Mouse (Mus musculus): ENCODE measurements at regions not wholly inside any gene's neighbourhood (a gene's known extent, or its start where the extent isn't known, plus 50 kb on each side); places are given as distances from the start of the nearest gene placed in this dataset.

GRCm38 (mm10) chr8:95979223-95979622 lies 90.9 kb upstream of the Got2 start:
- peak; percentile 11 for DNase-seq (ENCODE audit: low spot score)

- no peak for DNase-seq (ENCODE audit: low spot score)
Observed at GRCm38 (mm10) chr8:95974889-95975288, 86.5 kb upstream of the Got2 start.

GRCm38 (mm10) chr8:95974231-95974630 lies 85.9 kb upstream of the Got2 start:
- DNase-seq (ENCODE audit: low spot score): no peak

- DNase-seq (ENCODE audit: low spot score): no peak
Observed at GRCm38 (mm10) chr8:95973571-95973970, 85.2 kb upstream of the Got2 start.

GRCm38 (mm10) chr8:95968828-95969227 lies 80.5 kb upstream of the Got2 start:
- no peak for DNase-seq (ENCODE audit: low spot score)

GRCm38 (mm10) chr8:95966430-95966829 lies 78.1 kb upstream of the Got2 start:
- DNase-seq (ENCODE audit: low spot score): no peak

GRCm38 (mm10) chr8:95952257-95952656 lies 63.9 kb upstream of the Got2 start:
- no peak for DNase-seq (ENCODE audit: low spot score)

- DNase-seq (ENCODE audit: low spot score): peak; percentile 66
Observed at GRCm38 (mm10) chr8:95951794-95952193, 63.4 kb upstream of the Got2 start.

All from urinary bladder, postnatal 14 days (tissue).